Mouse (Mus musculus): ENCODE results near the gene Hmgcl. TPM values are rescaled to one million over a fixed set of nuclear protein-coding genes. Genes with fewer than 3 reads are reported as not detected.

Hmgcl gene
- polyA plus RNA-seq, 1 experiment: 76.6 TPM

GRCm38 (mm10) chr4:136004107-136004675 lies 57.9 kb downstream of the Hmgcl start:
- H3K4me1 ChIP-seq (ENCODE audit: control insufficient read depth, insufficient read depth, insufficient read length, low read length): no peaks in the 10 kb centered on the region
- H3K36me3 ChIP-seq (ENCODE audit: control insufficient read depth, insufficient read depth, low read length): peaks cover 55% of the 10 kb centered on the region
- 74% methylated on average over 5 of the region's 5 CpGs for WGBS
- no peak overlapping the region for H3K4me3 ChIP-seq (ENCODE audit: low read depth, low read length)
- no peaks in the 10 kb centered on the region for H3K27me3 ChIP-seq (ENCODE audit: control insufficient read depth, insufficient read depth, low read length)
- H3K27ac ChIP-seq (ENCODE audit: insufficient read depth, low read depth, low read length): no peak overlapping the region
- TF ChIP-seq CTCF (IDR thresholded peaks at IDR 0.05; ENCODE audit: extremely low read depth, insufficient read length, insufficient replicate concordance, low read depth, low read length): no peak
- TF ChIP-seq POLR2A (IDR thresholded peaks at IDR 0.05; ENCODE audit: low read depth, low read length): no peak

GRCm38 (mm10) chr4:136004921-136005320 lies 58.7 kb downstream of the Hmgcl start:
- Histone ChIP-seq H3K4me3 (ENCODE audit: low read depth, low read length) (no peak overlapping the region), H3K27ac (ENCODE audit: insufficient read depth, low read depth, low read length) (no peak overlapping the region), H3K4me1 (ENCODE audit: control insufficient read depth, insufficient read depth, insufficient read length, low read length) (no peaks in the 10 kb centered on the region), H3K36me3 (ENCODE audit: control insufficient read depth, insufficient read depth, low read length) (peaks cover 61% of the 10 kb centered on the region), H3K27me3 (ENCODE audit: control insufficient read depth, insufficient read depth, low read length) (no peaks in the 10 kb centered on the region)
- TF ChIP-seq CTCF (IDR thresholded peaks at IDR 0.05; ENCODE audit: extremely low read depth, insufficient read length, insufficient replicate concordance, low read depth, low read length): no peak
- no peak for TF ChIP-seq POLR2A (IDR thresholded peaks at IDR 0.05; ENCODE audit: low read depth, low read length)
- 89% methylated on average over 2 of the region's 2 CpGs for WGBS

- H3K4me3 ChIP-seq (ENCODE audit: low read depth, low read length): no peak overlapping the region
Observed at GRCm38 (mm10) chr4:136006821-136007220, 60.6 kb downstream of the Hmgcl start.

GRCm38 (mm10) chr4:136008782-136009447 lies 62.7 kb downstream of the Hmgcl start:
- TF ChIP-seq CTCF (IDR thresholded peaks at IDR 0.05; ENCODE audit: extremely low read depth, insufficient read length, insufficient replicate concordance, low read depth, low read length) (no peak), POLR2A (IDR thresholded peaks at IDR 0.05; ENCODE audit: low read depth, low read length) (no peak)
- no peaks in the 10 kb centered on the region for H3K27me3 ChIP-seq (ENCODE audit: control insufficient read depth, insufficient read depth, low read length)
- no peaks in the 10 kb centered on the region for H3K4me1 ChIP-seq (ENCODE audit: control insufficient read depth, insufficient read depth, insufficient read length, low read length)
- H3K27ac ChIP-seq (ENCODE audit: insufficient read depth, low read depth, low read length): no peak overlapping the region
- H3K4me3 ChIP-seq (ENCODE audit: low read depth, low read length): no peak overlapping the region
- WGBS: 87% methylated on average over 8 of the region's 8 CpGs
- peaks cover 79% of the 10 kb centered on the region for H3K36me3 ChIP-seq (ENCODE audit: control insufficient read depth, insufficient read depth, low read length)

More at GRCm38 (mm10) chr4:136006821-136007220, 60.6 kb downstream of the Hmgcl start:
- H3K36me3 ChIP-seq (ENCODE audit: control insufficient read depth, insufficient read depth, low read length): peaks cover 79% of the 10 kb centered on the region
- H3K4me1 ChIP-seq (ENCODE audit: control insufficient read depth, insufficient read depth, insufficient read length, low read length): no peaks in the 10 kb centered on the region
- no peaks in the 10 kb centered on the region for H3K27me3 ChIP-seq (ENCODE audit: control insufficient read depth, insufficient read depth, low read length)
- H3K27ac ChIP-seq (ENCODE audit: insufficient read depth, low read depth, low read length): no peak overlapping the region
- TF ChIP-seq CTCF (IDR thresholded peaks at IDR 0.05; ENCODE audit: extremely low read depth, insufficient read length, insufficient replicate concordance, low read depth, low read length) (no peak), POLR2A (IDR thresholded peaks at IDR 0.05; ENCODE audit: low read depth, low read length) (no peak)
- WGBS: 74% methylated on average over 3 of the region's 3 CpGs

GRCm38 (mm10) chr4:136010586-136010985 lies 64.3 kb downstream of the Hmgcl start:
- 84% methylated on average over 4 of the region's 4 CpGs for whole genome bisulfite sequencing
- Histone ChIP-seq H3K4me1 (ENCODE audit: control insufficient read depth, insufficient read depth, insufficient read length, low read length) (no peaks in the 10 kb centered on the region), H3K36me3 (ENCODE audit: control insufficient read depth, insufficient read depth, low read length) (peaks cover 66% of the 10 kb centered on the region), H3K27me3 (ENCODE audit: control insufficient read depth, insufficient read depth, low read length) (no peaks in the 10 kb centered on the region), H3K27ac (ENCODE audit: insufficient read depth, low read depth, low read length) (no peak overlapping the region), H3K4me3 (ENCODE audit: low read depth, low read length) (no peak overlapping the region)
- TF ChIP-seq POLR2A (IDR thresholded peaks at IDR 0.05; ENCODE audit: low read depth, low read length): no peak

Other genes with a start within 250 kb of the Hmgcl start
- gene Il22ra1, start 218.3 kb upstream of the Hmgcl start, polyA plus RNA-seq (2012; rRNA removed): 62.3 and 171 TPM in 2 replicates
- gene Myom3, start 186.7 kb upstream of the Hmgcl start, polyA plus RNA-seq (2012; rRNA removed): 0.56 and 1.1 TPM in 2 replicates
- gene Srsf10, start 90.7 kb upstream of the Hmgcl start, polyA plus RNA-seq (2012; rRNA removed): 29.5 and 48.2 TPM in 2 replicates
- 2.4 and 8.5 TPM in 2 replicates for gene Pnrc2, start 72.6 kb upstream of the Hmgcl start, polyA plus RNA-seq (2012; rRNA removed)
- gene Cnr2, start 51.1 kb upstream of the Hmgcl start, polyA plus RNA-seq (2012; rRNA removed): 1.0 and 1.1 TPM in 2 replicates
- 62.8 and 108 TPM in 2 replicates for gene Fuca1, start 25.7 kb upstream of the Hmgcl start, polyA plus RNA-seq (2012; rRNA removed)
- gene Gale, start 17.3 kb downstream of the Hmgcl start, polyA plus RNA-seq (2012; rRNA removed): 116 and 163 TPM in 2 replicates
- gene Lypla2, start 26.2 kb downstream of the Hmgcl start, polyA plus RNA-seq (2012; rRNA removed): 79.6 and 166 TPM in 2 replicates
- gene Pithd1, start 40.8 kb downstream of the Hmgcl start, polyA plus RNA-seq (2012; rRNA removed): 32.2 and 60.0 TPM in 2 replicates
- gene Eloa, start 75.3 kb downstream of the Hmgcl start, polyA plus RNA-seq (2012; rRNA removed): 3.6 and 6.2 TPM in 2 replicates
- gene Rpl11, start 107.0 kb downstream of the Hmgcl start, polyA plus RNA-seq (2012; rRNA removed): 176 and 224 TPM in 2 replicates
- 262 and 519 TPM in 2 replicates for gene Id3, start 197.0 kb downstream of the Hmgcl start, polyA plus RNA-seq (2012; rRNA removed)
- gene E2f2, start 225.9 kb downstream of the Hmgcl start, polyA plus RNA-seq (2012; rRNA removed): 7.5 and 11.5 TPM in 2 replicates